Comparison of ENCODE assay signal across 8 mouse cellular contexts in genomic region chr11:4873755-4874475, GRCm38 (mm10). TPM values are rescaled to one million over a fixed set of nuclear protein-coding genes. Genes with fewer than 3 reads are reported as not detected.
DNase-seq lines count a peak whose midpoint lies in the region; ATAC-seq and TF ChIP-seq lines count a peak whose summit lies in the region.

Gene Nipsnap1 (plus strand): TSS chr11:4873951.

- no peaks in the 10 kb centered on the region for H3K9me3 ChIP-seq in embryonic facial prominence, embryonic 13.5 days
- H3K9me3 ChIP-seq in limb, embryonic 14.5 days (ENCODE audit: control insufficient read depth, low read length) = no peaks in the 10 kb centered on the region
- no peaks in the 10 kb centered on the region for H3K9me3 ChIP-seq in midbrain, embryonic 16.5 days (replicated peaks; ENCODE audit: control insufficient read depth, low read length, poor library complexity, severe bottlenecking)

- under 1% methylated on average over 30 of the region's 30 CpGs for WGBS in embryonic facial prominence, embryonic 13.5 days
- under 1% methylated on average over 30 of the region's 30 CpGs for WGBS in limb, embryonic 14.5 days
- WGBS in midbrain, embryonic 16.5 days = under 1% methylated on average over 30 of the region's 30 CpGs

- H3K4me3 ChIP-seq in embryonic facial prominence, embryonic 13.5 days = peak within 1 kb of the TSS; percentile 68
- H3K4me3 ChIP-seq in limb, embryonic 14.5 days (replicated peaks; ENCODE audit: low read length) = peak within 1 kb of the TSS; percentile 73
- H3K4me3 ChIP-seq in midbrain, embryonic 16.5 days (ENCODE audit: low read depth, low read length) = peak within 1 kb of the TSS; percentile 91

- peak within 1 kb of the TSS; percentile 75 for H3K4me2 ChIP-seq in embryonic facial prominence, embryonic 13.5 days
- H3K4me2 ChIP-seq in limb, embryonic 14.5 days (replicated peaks; ENCODE audit: low read depth, low read length, severe bottlenecking) = peak within 1 kb of the TSS; percentile 71
- peak within 1 kb of the TSS; percentile 88 for H3K4me2 ChIP-seq in midbrain, embryonic 16.5 days (ENCODE audit: low read length)

- H3K27ac ChIP-seq in embryonic facial prominence, embryonic 13.5 days = no peak within 1 kb of the TSS
- peak within 1 kb of the TSS; percentile 59 for H3K27ac ChIP-seq in limb, embryonic 14.5 days (replicated peaks; ENCODE audit: low read depth, low read length)
- peak within 1 kb of the TSS; percentile 87 for H3K27ac ChIP-seq in midbrain, embryonic 16.5 days (ENCODE audit: low read length)

- H3K9ac ChIP-seq in embryonic facial prominence, embryonic 13.5 days = peak within 1 kb of the TSS; percentile 75
- H3K9ac ChIP-seq in limb, embryonic 14.5 days (ENCODE audit: low read depth, low read length, severe bottlenecking) = peak within 1 kb of the TSS; percentile 68
- peak within 1 kb of the TSS; percentile 94 for H3K9ac ChIP-seq in midbrain, embryonic 16.5 days (ENCODE audit: low read depth, low read length)

- peak; percentile 83 for ATAC-seq in embryonic facial prominence, embryonic 13.5 days (ENCODE audit: insufficient number of reproducible peaks, insufficient read depth, low FRiP score, low TSS enrichment, low read depth)
- ATAC-seq in limb, embryonic 14.5 days (ENCODE audit: low FRiP score, low read depth) = peak; percentile 91
- peak; percentile 94 for ATAC-seq in midbrain, embryonic 16.5 days

- H3K4me1 ChIP-seq in embryonic facial prominence, embryonic 13.5 days = peaks cover 10% of the 10 kb centered on the region
- 0 out of 2 replicates have a peak, but pooled peaks cover 4% of the 10 kb centered on the region for H3K4me1 ChIP-seq in limb, embryonic 14.5 days (ENCODE audit: control insufficient read depth, insufficient read depth, low read length)
- H3K4me1 ChIP-seq in midbrain, embryonic 16.5 days (ENCODE audit: control insufficient read depth, insufficient read depth, low read length) = peaks cover 11% of the 10 kb centered on the region

- peaks cover 11% of the 10 kb centered on the region; the same call in 1 of the 2 replicates for H3K36me3 ChIP-seq in embryonic facial prominence, embryonic 13.5 days
- H3K36me3 ChIP-seq in limb, embryonic 14.5 days (ENCODE audit: control insufficient read depth, insufficient read depth, low read length) = peaks cover 5% of the 10 kb centered on the region; the same call in 1 of the 2 replicates
- 0 out of 2 replicates have a peak, but pooled peaks cover 2% of the 10 kb centered on the region for H3K36me3 ChIP-seq in midbrain, embryonic 16.5 days (ENCODE audit: control insufficient read depth, insufficient read depth, low read length)

- peak; percentile 95 for DNase-seq in A20 (ENCODE audit: low read depth, low spot score)
- peak; percentile 15 to 48 for DNase-seq in adrenal gland, postnatal 4 days (ENCODE audit: low spot score in 2 of 2)
- DNase-seq in heart, adult 8-10 months (ENCODE audit: low spot score) = peak; percentile 25
- peak; percentile 91 for DNase-seq in kidney, adult 9 months
- peak; percentile 90 for DNase-seq in limb, embryonic 14.5 days (ENCODE audit: low spot score)
- peak; percentile 55 to 85 for DNase-seq in spleen, postnatal 10 days (ENCODE audit: low spot score in 2 of 2)

- H3K27me3 ChIP-seq in embryonic facial prominence, embryonic 13.5 days = no peaks in the 10 kb centered on the region
- H3K27me3 ChIP-seq in limb, embryonic 14.5 days (ENCODE audit: control insufficient read depth, insufficient read depth, low read length) = no peaks in the 10 kb centered on the region
- no peaks in the 10 kb centered on the region for H3K27me3 ChIP-seq in midbrain, embryonic 16.5 days (ENCODE audit: control insufficient read depth, insufficient read depth, low read depth, low read length)

- TF ChIP-seq POLR2A in limb, embryonic 14.5 days (IDR thresholded peaks at IDR 0.05; ENCODE audit: borderline replicate concordance, extremely low read depth, insufficient read depth, insufficient read length) = 0 out of 2 replicates have a peak, but pooled peaks have one; percentile 40

RNA-seq across cellular contexts. Expression of gene Nipsnap1, which starts in this region (rescaled TPM):
- total RNA-seq in adrenal gland, postnatal 4 days (2021) = 10 to 100 TPM; 55.8 to 55.9 TPM
- polyA plus RNA-seq in embryonic facial prominence, embryonic 13.5 days (2015; fragmentation: Nextera tagmentation; extraction: Ambion mirVana) = 61.6 and 65.8 TPM in 2 replicates
- total RNA-seq in heart, adult 8-10 months (2022) = 1 to 10 TPM in 1 of 4 experiments, under 1 TPM in 3; 0.52 to 1.1 (median 0.82) TPM
- 34.7 and 38.0 TPM in 2 replicates for polyA plus RNA-seq in limb, embryonic 14.5 days (2012; rRNA removed)
- polyA plus RNA-seq in limb, embryonic 14.5 days (2014; fragmentation: Nextera tagmentation; extraction: Ambion mirVana) = 42.9 and 53.8 TPM in 2 replicates
- polyA plus RNA-seq in midbrain, embryonic 16.5 days (2015; fragmentation: Nextera tagmentation; extraction: Ambion mirVana) = 146 and 148 TPM in 2 replicates

Comparison
In these comparisons a context has a peak if more than half of its experiments do, and no peak if none do; other contexts are left out.
1. RNA of gene Nipsnap1 (total RNA-seq): 55.8 to 55.9 TPM in adrenal gland, postnatal 4 days; 0.52 to 1.1 TPM in heart, adult 8-10 months; every median in the first group is over 10 times any median in the second.
2. DNase-seq: peak in every context shown above with its lines; median percentile 95 in A20; 91 in kidney, adult 9 months; 90 in limb, embryonic 14.5 days; 70 in spleen, postnatal 10 days; 32 in adrenal gland, postnatal 4 days; 25 in heart, adult 8-10 months.
3. Peak in every context shown above with its lines, with median percentiles within 50 percentile points of each other: ATAC-seq, H3K4me2 ChIP-seq, H3K4me3 ChIP-seq and H3K9ac ChIP-seq.